Mouse (Mus musculus): ENCODE results near the gene Ift20. TPM values are rescaled to one million over a fixed set of nuclear protein-coding genes. Genes with fewer than 3 reads are reported as not detected.

Ift20 gene
- polyA plus RNA-seq (2012; rRNA removed): 64.5 and 70.4 TPM in 2 replicates

DNA sequence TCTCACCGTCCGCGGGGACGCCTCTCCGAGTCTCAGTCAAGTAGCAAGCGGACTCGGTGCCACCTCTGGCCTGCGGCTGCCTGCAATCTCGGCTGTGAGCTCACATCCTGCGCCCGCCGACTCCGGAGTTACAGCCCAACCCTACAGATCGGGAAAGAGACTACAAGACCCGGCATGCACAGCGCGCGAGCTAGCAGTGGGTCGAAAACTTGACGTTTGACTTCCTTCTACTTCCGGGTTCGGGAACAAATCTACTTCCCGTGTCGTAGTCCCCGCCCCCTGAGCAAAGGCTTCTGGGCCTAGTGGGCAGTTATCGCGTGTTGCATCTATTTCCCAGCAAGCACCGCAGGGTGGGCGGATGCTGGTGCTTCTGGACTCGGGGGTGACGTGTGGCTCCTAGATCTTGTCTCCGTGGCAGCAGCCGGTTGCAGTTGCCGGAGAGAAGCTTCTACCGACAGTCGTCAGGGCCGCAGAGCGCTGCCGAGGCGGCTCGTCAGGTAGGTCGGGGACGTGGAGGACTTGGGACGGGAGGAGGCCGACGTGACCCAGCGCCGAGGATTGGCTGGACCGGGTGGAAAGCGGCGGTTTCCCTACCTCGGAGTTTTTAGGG lies at the start of gene Ift20, which contains the start of gene Tnfaip1:
Gene Ift20, plus strand, starts transcription at position 282 of the 610 bp plus-strand sequence.
Gene Tnfaip1, minus strand, starts transcription at position 253 of the 610 bp plus-strand sequence.

DNA sequence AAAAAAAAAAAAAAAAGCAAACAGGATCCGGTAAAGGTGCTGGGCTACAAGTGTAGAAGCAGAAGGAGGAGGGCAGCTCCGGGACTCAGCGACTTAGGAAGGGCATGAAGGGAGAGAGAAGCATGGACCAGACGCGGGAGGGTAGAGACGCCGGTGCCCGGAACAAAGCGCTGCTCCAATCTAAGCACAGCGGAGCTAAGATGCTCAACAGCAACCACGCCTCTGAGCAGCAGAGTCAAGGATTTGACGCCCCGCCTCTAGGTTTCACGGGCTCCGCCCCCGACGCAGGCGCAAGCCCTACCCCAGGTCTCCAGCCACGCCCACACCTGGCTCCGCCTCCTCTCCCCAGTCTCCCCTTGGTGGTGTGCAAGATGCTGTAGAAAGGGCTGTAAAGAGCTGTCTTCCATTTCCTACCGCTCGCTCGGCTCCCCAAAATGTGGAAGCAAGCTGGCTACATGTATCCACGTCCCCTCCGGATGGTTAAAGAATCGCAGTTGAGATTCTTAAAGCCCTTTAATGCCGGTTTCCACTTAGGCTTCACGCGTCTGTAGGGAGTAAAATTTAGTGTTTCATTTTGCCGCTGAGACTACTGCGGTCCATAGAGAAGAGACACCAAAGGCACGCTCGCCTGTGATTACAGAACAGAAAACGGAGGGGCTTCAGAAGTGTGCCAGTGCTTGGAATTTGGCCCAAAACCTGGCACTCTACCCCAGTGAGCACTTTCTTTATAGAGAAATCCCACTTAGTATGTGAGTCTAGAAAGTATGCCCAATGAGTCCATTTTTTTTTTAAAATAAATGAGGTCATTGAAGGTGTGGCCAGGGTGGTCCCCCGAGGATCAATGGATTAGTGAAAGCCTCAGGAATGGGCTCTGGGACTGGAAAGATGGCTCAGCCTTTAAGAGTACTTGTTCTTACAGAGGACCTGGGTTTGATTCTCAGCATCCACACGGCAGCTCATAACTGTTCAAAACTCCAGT lies 38.3 kb upstream of the Ift20 start, which contains the start of gene Sarm1:
Gene Sarm1, minus strand, starts transcription at position 211 of the 979 bp plus-strand sequence.

DNA sequence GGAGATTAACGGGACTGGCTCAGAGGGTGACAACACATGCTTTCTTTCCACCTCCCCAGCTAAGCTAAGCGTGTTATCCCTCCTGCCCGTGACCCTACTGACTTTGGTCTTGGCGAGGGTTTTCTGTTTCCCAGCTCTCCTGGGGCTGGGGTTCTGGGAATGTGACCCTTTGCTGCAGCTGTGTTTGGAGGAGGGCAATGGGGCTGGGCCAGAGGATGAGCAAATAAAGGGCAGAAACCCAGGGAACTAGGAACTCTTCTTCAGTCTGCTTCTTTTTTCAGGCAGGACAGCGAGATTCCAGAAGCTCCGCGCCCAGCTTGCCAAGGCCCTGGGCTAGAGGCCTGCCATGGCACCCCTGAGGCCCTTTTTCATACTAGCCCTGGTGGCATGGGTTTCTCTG lies 37.2 kb upstream of the Ift20 start, which contains the start of gene Vtn:
Gene Vtn, plus strand, starts transcription at position 88 of the 400 bp plus-strand sequence.

DNA sequence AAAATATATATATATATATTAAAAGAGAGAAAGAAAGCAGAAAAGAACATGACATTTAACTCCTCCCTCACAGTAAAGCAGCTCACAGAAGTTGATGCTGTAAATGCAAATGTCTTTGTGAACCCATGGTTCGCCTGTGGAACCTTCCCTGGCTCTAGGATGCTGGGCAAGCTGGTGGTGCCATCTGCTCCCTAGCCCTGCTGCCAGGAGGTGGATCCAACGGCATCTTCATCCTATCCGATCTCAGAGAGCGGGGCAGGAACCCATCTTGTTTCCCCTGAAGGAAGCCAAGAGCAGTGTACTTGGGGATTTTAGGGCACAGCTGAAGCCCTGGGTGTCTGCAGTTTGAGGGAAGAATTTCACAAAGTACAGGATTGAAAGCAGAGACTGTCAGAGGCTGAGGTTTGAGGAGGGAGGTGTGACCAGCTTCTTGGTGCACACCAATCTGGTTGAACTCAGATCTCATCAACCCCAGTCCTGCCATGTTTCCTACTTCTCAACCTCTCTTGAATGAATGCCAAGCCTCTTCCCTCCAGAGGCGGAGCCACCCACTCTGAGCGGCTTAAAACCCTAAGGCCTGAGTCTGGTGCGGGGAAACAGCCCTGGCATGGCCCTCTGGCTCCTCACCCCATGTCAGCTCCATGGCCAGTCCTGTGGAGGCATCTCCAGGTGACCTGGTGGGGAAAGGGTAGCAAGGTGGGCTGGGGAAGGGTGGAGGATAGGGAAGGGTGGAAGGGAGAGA lies 33.1 kb upstream of the Ift20 start, which contains the start of gene Sebox:
Gene Sebox, plus strand, starts transcription at position 539 of the 742 bp plus-strand sequence.

DNA sequence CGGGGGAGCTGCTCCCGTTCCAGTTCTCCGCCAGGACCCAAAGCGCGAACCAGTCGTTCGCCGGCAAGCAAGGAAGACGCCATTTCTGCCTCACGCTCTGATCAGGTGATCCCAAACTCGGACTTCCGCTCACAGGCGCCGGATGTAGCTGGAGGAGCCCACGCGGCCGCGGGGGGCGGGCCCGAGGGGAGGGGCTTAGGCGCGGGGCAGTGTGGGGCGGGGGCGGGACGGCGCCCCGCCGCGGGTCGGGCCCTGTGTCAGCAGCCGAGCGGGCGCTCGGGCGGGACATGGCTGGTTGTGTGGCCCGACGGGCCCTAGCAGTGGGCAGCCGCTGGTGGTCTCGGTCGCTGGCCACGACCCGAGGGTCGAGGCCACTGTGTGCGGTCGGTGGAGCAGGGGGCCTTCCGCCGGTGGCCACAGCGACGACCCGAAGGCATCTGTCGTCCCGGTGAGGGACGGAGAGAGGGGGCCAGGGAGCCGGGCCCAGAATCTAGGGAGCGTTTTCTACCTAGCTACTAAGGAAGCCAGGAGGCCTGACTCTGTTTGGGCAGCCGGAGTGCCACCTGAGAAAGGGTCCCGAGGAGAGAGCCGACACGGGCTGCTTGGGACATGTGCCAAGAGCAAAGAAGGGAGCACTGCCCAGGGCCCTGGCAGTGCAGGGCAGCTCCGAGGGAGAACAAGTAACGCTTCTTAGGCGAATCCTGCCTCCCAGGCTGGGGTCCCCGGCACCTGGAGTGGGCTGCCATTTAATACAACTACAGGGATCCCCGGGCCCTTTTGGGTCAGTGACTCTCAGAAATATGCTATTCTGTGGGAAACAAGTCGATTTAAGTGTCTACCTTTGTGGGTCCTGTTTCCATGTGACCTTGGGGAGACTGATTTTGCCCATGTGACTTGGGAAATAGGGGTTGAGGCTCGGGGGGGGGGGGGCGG lies 23.9 kb upstream of the Ift20 start, which contains the start of the genes Tmem199 and Poldip2:
Gene Tmem199, minus strand, starts transcription at position 148 of the 933 bp plus-strand sequence.
Gene Poldip2, plus strand, starts transcription at position 169 of the 933 bp plus-strand sequence.

DNA sequence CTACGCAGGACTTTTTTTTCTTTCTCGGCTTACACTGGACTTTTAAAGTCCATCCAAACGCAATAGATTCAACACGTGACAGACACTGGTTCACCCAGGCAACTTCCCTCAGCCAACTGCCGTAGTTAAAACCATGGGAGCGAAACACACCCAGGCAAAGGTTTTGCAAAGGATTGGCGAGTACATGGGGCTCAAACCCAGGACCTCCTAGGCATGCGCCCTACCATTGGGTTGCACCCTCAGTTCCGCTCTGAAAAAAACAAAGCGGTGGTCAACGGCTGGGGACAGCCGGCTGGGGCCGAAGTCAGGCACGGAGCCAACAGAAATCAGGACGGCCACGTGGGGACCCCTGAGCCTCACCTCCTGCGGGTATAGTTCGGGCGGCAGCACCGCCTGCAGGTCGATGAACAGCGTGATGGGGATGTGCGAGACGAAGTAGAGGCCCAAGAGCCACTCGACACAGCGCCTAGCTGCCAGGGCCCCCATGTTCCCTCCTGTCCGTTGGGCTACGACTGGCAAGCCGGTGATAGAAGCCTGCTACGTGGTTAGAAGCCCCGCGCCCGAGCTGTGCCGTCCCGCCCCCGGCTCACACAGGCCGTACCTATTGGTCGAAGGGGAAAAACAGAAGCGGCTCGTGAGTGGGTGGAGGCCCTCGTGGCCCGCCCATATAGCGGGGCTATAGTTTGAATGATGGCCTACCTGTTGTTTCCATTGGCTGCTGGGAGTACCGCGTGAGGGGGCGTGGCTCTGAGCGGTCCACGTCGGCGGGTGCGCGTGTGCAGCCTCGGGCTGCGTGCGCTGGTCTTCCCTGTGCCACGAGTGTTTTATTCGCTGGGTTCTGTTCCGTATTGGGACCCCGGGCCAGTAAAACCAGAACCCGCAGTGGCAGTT lies 14.3 kb downstream of the Ift20 start, which contains the start of gene Tmem97:
Gene Tmem97, minus strand, starts transcription at position 610 of the 891 bp plus-strand sequence.

Other genes with a start within 250 kb of the Ift20 start
- gene BC030499, start 245.5 kb upstream of the Ift20 start, polyA plus RNA-seq (2012; rRNA removed): 0.22 and 0.34 TPM in 2 replicates
- 8.6 and 9.4 TPM in 2 replicates for gene Spag5, start 234.8 kb upstream of the Ift20 start, polyA plus RNA-seq (2012; rRNA removed)
- 16.8 and 18.5 TPM in 2 replicates for gene Aldoc, start 213.4 kb upstream of the Ift20 start, polyA plus RNA-seq (2012; rRNA removed)
- 96.0 and 116 TPM in 2 replicates for gene Pigs, start 207.9 kb upstream of the Ift20 start, polyA plus RNA-seq (2012; rRNA removed)
- 90.9 and 94.8 TPM in 2 replicates for gene Unc119, start 192.9 kb upstream of the Ift20 start, polyA plus RNA-seq (2012; rRNA removed)
- 0.86 and 1.3 TPM in 2 replicates for gene Foxn1, start 149.8 kb upstream of the Ift20 start, polyA plus RNA-seq (2012; rRNA removed)
- 243 and 292 TPM in 2 replicates for gene Slc13a2, start 114.1 kb upstream of the Ift20 start, polyA plus RNA-seq (2012; rRNA removed)
- 56.5 and 74.1 TPM in 2 replicates for gene Slc46a1, start 70.7 kb upstream of the Ift20 start, polyA plus RNA-seq (2012; rRNA removed)
- 0.83 and 1.00 TPM in 2 replicates for gene Sarm1, start 38.6 kb upstream of the Ift20 start, polyA plus RNA-seq (2012; rRNA removed)
- gene Vtn, start 37.3 kb upstream of the Ift20 start, polyA plus RNA-seq (2012; rRNA removed): 2.4 and 6.1 TPM in 2 replicates
- not detected in 2 replicates for gene Sebox, start 32.9 kb upstream of the Ift20 start, polyA plus RNA-seq (2012; rRNA removed)
- 6.8 and 8.4 TPM in 2 replicates for gene Tmem199, start 24.2 kb upstream of the Ift20 start, polyA plus RNA-seq (2012; rRNA removed)
- 37.7 and 42.1 TPM in 2 replicates for gene Poldip2, start 24.2 kb upstream of the Ift20 start, polyA plus RNA-seq (2012; rRNA removed)
- gene Tnfaip1, start within 50 bp of the Ift20 start, polyA plus RNA-seq (2012; rRNA removed): 45.7 and 46.7 TPM in 2 replicates
- 45.0 and 66.3 TPM in 2 replicates for gene Tmem97, start 14.4 kb downstream of the Ift20 start, polyA plus RNA-seq (2012; rRNA removed)
- gene Nlk, start 161.0 kb downstream of the Ift20 start, polyA plus RNA-seq (2012; rRNA removed): 12.3 and 15.7 TPM in 2 replicates
- gene Ccnq, start 215.4 kb downstream of the Ift20 start, polyA plus RNA-seq (2012; rRNA removed): 32.5 and 38.4 TPM in 2 replicates

Measured in colon, adult 2 months (tissue).